Mouse (Mus musculus) monocyte, adult 5-6 weeks (primary cell): ENCODE results near the gene Asic3. TPM values are rescaled to one million over a fixed set of nuclear protein-coding genes. Genes with fewer than 3 reads are reported as not detected.
"Not testable (repeated sequence)": the region's sequence is repeated elsewhere in the genome, so short reads cannot be mapped to it uniquely, and the experiment has no call there.

Experiments
- ATAC-seq: fragments of 153-309, 156-312 bp; replicated peaks from 2 replicates; pipeline ENCODE4 v1.8.0; 2017; ENCODE audit warnings: mild to moderate bottlenecking; ENCODE audit not compliant: low TSS enrichment, insufficient number of reproducible peaks, severe bottlenecking, poor library complexity, low FRiP score
- total RNA-seq: library from RNA; stranded (forward); fragments of 200-1000, 200-491, 200-594 nt; gene quantifications from 3 replicates; pipeline ENCODE4 v1.2.3, GENCODE M21; 2017

The Asic3 gene
- total RNA-seq, 1 experiment from 2014 or later: not detected

DNA sequence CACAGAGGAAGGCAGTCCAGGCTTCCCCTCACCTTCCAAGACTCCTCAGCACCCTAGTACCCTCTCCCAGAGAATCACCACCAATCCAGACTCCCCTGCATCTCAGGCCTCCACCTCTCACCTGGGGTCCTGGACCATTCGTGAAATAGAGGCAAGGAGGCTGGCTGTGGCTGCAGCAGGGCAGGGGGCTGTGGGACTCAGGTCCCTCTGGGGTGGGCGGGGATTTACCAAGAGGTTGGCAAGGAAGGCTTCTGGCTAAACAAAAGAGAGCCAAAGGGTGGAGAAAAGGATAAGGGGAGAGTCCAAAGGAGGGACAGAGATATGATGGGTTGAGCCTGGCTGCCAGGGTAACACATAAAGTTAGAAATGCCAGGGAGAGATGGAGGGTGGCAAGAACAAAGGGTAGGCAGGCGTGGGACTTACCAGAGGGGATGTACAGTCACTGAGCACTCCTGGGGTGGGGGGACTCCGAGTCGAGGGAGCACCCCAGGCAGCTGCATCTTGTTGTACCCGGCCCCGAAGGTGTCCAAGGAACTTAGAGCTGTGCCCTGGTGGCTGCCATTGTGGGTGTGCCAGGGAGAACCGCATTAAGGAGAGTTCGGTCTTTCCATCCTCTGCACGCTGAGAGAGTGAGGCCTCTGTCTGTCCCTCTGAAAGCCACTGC, 27.2 kb upstream of the Asic3 start:
- ATAC-seq: no peak

DNA sequence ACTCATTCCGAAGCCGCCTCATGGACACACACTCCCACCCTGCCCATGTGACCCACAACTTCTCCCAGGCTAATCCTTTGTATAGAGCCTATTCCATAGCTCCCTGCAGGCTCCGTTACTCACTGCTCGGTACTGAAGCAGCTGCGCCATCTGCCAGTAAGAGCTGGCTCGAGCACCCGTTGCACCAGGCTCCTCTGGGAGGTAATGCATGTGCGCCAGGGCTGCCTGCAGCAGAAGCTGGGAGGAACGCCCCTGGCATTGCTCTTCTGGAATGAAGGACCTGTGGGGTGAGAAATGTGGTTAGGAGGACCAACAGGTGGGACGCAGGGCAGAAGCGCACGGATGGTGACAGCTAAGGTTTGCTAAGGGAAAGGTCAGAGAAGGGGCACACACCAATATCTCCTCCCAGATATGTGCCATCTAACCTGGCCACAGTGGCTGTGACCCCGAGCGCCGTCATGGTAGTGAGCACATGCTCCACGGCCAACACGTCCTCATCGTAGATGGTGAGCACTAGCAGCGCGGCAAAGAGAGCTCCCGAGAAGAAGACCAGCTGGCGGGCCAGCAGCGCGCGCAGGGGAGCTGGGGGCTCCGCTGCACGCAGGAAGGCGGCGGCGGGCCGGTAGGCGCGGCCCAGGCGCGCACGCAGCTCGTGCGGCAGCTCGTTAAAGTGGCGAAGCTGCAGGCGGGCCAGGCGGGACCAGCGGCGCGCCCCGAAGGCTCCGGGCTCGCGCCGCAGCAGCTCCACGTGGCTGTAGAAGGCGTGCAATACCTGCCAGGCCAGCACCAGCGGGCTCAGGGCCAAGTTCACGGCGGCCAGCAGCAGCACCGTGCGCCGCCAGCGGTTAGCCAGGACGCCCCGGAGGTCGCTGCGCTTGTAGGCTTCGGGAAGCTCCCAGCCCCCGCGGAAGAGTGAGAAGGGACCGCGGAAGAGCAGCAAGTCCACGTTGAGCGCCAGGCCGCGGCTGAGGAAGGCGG, 25.6 kb upstream of the Asic3 start:
- ATAC-seq: no peak

DNA sequence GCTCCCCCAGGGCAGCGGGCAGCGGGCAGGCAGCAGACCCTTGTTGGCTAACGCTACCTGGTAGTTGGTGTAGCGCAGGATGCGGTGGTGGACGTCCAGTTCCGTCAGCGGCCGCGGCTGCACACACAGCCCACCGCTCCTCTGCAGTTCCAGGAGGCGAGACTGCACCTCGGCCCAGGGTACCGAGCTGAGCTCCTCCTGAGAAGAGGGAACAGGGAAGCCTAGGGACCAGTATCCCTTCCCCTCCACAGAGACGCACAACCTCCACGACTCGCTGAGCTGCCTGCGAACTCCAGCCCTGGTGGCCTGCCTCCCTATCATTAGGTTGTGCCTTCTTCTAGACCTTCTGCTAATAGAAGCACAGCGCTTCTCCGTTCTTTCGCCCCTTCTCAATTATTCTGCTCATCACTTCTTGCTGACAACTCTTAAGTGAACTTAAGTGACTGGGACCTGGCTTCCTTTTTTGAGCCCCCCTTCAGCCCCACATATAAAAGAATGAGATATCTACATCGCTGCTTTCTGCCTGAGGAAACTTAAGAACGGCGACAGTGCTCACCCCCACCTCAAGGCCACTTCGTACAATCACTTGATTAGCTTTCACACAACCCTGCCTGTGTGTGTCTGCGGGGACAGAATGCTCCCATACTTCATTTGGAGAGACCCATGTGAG, 24.8 kb upstream of the Asic3 start:
- ATAC-seq: no peak

DNA sequence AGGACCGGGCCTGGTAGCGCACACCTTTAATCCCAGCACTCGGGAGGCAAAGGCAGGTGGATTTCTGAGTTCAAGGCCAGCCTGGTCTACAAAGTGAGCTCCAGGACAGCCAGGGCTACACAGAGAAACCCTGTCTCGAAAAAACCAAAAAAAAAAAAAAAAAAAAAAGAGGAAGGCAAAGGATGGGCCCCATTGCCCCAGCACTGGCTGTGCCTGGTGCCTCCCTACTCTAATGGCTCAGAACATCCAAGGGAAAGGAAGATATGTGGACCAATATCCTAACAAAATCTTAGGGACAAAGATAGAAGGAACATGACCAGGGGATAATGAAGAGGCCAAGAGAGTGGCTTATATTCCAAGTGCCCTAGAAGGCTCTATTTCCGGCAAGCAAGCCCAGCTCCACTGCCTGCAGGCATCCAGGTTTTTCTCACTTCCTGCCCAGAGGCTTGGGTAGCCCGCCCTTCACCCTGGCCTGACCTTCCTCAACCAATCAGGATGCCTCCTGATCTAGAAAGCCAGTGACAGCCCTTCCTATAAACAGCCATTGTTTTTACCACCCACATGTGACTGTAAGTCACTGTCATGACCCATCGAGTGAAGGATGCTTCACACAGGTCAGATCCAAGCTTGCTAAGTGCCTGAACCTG, 24.1 kb upstream of the Asic3 start:
- peak; percentile 53 for ATAC-seq

DNA sequence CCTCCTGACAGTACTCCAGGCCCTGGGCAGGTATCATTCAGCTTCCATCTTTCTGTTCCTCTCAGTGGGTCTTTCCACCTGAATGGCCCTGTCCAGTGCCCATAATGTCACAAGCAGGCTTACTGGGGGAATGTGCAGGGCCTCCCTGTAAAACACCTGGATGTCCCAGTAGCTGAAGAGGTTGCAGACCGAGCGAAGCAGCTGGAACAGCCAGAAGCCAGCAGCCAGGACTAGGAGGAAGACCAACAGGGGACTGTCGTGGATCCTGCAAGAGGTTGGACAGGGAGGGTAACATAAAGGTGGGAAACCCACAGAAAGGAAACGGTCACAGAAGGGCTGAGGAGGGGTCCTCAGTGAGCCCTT, 23.6 kb upstream of the Asic3 start:
- no peak for ATAC-seq

DNA sequence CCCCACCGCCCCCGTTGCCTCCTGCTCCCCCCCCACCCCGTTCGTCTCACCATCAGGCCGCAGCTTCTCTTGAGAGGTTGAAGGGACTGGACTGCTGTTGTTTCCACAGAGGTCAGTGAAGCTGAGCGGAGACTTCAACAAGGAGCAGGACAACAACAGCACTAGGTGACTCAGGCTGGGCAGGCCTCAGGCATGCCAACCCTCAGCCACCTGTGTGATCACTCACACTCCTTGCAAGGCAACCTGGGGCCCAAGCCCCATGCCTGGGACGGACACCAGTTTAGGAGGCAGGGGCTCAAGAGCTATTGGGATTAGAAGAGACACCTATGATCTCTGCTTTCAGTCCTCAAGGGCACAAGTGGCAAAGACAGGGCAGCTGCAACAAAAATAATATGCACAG, 21.3 kb upstream of the Asic3 start, which contains the start of gene Atg9b:
TSS of gene Atg9b (minus strand) at position 280 of the 400 bp plus-strand sequence.
- ATAC-seq: no peak

DNA sequence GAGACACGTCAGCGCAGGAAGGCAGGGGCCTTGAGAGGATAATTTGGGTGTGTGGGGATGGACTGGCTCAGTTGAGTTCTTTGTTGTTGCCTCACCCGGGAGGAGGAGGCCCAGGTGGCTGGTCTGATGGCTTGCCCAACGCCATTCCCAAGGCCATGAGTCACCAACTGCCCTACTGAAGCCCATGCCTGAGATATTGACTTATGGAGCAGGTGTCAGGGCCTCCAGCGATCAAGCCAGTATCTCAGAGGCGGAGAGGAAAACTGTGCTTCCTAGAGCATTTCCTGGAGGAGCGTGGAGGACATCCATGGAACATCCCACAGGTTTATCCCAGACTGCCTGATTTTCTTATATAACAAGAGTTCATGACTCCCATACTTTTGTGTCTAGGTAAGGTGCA, 20.5 kb upstream of the Asic3 start:
- ATAC-seq: no peak

DNA sequence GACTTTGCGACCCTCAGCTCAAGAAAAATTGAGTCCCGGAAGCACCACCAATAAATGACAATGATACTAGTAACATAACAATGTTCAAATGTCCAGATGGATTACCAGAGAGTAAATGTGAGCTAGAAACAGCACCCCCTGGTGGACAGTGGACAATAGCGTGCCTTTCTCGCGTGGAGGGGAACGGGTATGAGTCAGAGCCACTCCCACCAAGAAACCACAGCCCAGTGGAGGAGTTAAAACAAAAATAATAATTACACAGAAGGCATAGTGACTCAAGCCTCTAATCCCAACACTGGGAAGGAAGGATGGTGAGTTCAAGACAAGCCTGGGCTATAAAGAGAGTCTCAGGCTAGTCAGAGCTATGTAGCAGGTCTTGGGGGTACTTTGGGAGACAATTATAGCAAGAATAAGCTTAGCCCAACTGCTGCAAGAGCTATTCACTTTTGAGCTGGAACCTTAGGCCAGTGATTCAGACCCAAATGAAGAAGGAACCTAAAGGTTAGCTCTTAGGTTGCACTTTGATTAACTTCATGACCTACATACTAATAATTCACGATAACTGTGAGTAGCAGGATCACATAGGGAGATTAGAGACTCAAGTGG, 19.7 kb upstream of the Asic3 start, which contains the start of gene Abcb8:
TSS of gene Abcb8 (plus strand) at position 272 of the 606 bp plus-strand sequence.
- ATAC-seq: peak; percentile 60

DNA sequence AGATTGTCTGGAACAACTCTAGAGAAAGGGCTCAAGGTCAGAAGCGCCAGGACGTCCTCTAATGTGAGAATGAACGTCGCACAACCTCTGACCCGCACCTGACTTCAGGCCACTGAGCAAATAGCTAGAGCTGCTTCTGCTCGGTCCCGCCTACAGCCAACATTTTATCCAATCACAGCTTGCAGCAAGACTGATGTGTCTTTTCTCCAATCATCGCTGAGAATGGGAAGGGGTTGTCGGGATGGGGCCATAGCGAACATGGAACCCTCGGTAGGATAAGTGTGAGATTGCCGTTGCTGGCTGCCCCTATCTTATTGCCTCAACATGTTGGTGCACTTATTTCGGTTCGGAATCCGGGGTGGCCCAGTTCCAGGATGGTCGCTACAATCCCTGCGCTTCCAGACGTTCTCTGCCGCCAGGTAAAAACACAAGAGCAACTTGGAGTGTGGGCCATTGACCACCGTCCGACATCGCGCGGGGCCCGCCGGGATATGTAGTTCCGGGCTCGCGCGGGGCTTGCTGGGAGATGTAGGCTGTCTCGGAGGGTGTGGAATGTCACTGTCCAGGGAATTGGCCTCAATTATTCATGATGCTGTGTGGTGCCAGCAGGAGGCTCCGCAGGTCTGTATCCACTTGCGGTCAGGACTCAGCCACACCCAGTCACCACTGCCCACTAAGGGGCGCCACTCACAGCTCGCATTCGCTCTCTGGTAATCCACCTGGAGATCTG, 18.9 kb upstream of the Asic3 start:
- ATAC-seq: peak; percentile 86

DNA sequence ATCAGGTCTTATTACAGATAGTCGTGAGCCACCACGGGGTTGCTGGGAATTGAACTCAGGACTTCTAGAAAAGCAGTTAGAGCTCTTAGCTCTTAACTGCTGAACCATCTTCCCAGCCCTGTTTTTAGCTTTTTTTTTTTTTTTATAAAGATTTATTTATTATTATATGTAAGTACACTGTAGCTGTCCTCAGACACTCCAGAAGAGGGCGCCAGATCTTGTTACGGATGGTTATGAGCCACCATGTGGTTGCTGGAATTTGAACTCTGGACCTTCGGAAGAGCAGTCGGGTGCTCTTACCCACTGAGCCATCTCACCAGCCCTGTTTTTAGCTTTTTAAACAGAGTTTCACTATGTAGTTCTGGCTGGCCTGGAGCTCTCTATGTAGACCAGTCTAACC, 16.9 kb upstream of the Asic3 start:
- not testable (repeated sequence) for ATAC-seq

DNA sequence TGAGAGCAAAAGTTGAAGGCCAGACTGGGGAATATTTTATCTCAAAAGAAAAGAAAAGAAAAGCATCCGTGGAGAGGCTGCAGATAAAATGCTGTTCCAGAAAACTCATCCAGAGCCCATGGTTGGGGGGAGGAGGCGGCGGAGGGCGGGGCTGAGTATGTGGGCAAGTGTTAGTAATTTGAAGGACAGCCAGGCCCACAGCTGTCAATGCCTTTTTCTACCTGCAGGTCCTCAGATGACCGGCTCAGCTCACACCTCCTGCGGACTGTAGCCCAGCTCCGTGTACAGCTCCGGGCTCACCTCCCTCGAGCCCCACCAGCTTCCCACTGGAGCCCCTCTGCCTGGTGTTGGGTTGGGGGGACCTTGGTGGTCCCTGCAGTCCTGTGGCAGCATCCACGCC, 13.5 kb upstream of the Asic3 start:
- ATAC-seq: no peak

DNA sequence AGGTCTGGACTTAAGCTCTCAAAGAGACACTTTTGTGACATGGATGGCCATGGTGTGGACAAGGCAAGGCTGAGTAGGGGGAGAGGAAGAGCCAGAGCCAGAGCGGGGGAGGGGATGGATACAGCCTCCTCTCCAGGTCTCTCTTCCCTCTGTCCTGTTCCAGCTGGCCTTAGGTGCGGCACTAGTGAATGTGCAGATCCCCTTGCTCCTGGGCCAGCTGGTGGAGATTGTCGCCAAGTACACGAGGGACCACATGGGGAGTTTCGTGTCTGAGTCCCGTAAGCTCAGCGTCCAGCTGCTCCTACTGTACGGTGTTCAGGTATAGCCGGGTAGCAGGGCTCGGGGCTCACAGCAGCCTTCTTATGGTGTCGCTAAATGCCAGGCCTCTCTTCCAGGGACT, 12.8 kb upstream of the Asic3 start:
- no peak for ATAC-seq

DNA sequence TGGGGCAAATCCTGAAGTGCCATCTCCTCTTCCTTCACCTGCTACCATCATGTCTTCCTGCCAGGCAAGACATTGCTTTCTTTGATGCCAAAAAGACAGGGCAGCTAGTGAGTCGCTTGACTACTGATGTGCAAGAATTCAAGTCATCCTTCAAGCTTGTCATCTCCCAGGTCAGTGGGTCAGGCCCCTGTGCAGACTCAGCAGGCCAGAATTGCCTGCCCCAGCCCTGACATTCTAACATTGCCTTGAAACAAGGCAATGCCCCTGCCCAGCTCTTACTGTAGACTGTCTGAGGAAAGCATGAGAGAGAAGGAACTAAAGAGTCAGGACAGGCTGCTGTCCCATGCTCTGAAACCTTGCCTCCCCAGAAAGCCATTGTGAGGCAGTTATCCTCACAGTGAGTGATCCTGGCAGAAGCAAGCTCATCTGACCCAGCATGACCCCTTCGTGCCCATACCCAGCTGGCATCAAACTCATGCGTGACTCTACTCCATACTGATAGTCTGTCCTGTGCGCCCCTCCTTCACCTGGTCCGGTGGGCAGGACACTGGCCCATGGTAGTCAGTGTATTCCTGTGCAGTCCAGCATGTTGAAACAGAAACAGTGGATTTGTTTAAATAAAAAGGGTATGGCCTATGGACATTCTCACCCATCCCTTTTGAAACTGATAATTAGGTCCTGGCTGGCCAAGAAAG, 12.1 kb upstream of the Asic3 start:
- ATAC-seq: no peak

DNA sequence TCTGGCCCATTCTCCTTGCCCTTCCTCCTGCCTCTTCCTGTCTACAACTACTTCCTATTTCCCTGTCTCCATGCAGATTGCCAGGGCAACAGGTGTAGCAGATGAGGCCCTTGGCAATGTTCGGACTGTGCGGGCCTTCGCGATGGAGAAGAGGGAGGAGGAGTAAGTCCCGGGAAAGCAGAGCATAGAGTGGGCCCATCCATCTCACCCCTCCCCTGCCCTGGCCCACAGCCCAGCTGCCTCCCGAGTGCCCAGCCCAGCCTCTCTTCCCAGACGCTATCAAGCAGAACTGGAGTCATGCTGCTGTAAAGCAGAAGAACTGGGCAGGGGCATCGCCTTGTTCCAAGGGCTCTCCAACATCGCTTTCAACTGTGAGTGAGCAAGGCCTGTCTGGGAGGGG, 11.2 kb upstream of the Asic3 start:
- no peak for ATAC-seq

DNA sequence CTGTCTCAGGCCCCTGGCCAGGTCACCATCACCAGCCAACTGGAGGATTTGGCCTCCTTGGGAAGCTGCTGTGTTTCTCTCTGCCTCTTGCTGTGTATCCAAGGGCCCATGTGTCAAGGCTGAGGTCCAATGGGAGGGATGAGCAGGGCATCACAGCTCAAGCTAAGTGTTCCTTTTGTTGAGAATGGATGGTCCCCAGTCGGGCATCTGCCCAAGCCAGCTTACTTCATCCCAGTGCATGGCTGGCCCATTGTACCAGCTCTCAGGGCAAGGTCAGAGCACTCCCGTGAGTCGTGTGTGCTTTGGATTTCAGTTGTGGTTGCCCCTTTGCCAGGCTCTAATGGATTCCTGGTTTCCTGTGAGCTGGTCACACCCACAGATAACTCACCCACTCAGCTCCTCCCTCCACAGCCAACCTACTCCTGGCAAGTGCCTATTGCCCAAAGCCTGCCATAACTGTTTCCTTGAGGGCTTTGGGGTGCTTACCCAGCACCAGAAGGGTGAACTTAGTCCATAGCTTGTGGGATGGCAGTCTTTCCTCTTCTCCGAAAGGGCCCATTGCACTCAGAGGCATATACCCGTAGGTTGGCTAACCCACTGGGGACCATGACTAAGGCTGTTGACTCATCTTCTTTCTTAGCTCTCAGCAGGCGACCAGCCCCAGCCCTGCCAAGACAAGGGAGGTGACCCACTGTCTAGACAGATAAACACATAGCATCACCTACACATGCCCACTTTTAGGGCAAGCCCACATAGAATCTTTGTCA, 8.4 kb upstream of the Asic3 start:
- no peak for ATAC-seq

DNA sequence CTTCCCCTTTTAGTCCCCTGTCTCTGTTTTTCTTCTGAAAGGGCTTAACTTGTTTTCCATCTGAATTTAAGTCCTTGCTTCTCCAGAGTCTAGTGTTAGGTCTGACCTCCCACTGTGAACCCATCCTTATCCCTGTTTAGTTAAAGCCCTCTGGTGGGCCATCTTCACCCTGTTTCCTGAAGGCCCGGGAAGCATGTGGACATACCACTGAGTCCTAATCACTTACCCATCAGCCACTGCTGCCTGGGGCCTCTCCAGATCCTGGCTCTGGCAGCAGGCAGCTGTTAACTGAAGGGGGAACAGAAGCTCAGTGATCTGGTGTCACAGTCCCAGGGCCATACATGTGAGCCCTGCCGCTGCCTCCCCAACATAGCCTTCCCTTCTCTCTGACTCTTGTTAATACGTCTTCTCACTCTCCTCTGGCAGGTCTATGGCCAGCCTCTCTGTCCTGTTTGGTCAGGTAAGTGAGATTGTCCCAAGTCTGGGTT, 7.8 kb upstream of the Asic3 start:
- ATAC-seq: no peak

DNA sequence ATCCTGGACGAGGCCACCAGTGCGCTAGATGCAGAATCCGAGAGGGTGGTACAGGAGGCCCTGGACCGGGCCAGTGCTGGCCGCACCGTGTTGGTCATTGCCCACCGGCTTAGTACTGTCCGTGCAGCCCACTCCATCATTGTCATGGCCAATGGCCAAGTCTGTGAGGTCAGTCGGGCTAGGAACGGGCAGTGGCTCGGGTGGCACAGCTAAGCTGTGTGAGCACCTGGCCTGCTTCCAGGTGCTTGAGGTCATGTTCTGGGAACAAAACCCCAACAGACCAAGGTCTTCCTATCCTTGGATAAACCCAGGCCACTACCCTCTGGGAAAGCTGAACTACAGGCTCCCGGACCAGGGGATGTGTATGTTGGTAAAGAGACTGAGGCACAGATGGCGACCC, 4.5 kb upstream of the Asic3 start:
- ATAC-seq: no peak
